Mouse (Mus musculus) testis, adult 2 months (tissue): ENCODE results near the gene Hic2.

Experiments used
- CTCF ChIP-seq: fragments of 200-500 bp; IDR thresholded peaks from 2 replicates; pipeline ENCODE4 v1.5.1; 2012; ENCODE audit warnings: low read depth, mild to moderate bottlenecking, inconsistent platforms, low read length, moderate library complexity; ENCODE audit not compliant: control insufficient read depth, insufficient read depth, insufficient replicate concordance
- POLR2A ChIP-seq: fragments of 200-500 bp; IDR thresholded peaks from 2 replicates; pipeline ENCODE4 v1.6.1; 2012; ENCODE audit warnings: low read depth, mild to moderate bottlenecking, inconsistent platforms, low read length, moderate library complexity; ENCODE audit not compliant: control insufficient read depth

- TF ChIP-seq POLR2A: no peak
- no peak for TF ChIP-seq CTCF
Measured at GRCm38 (mm10) chr16:17266113-17266512, 32.7 kb downstream of the Hic2 start.
